Mouse (Mus musculus) cerebellum, postnatal 14 days (tissue): Measurements from ENCODE around the gene 4930469K13Rik.

ENCODE experiments used
- DNase-seq, 2 experiments: peaks; one replicate each; pipeline ENCODE4 v3.0.0; 2021; ENCODE audit warnings: mixed read lengths in 2 of 2

4930469K13Rik gene

GRCm38 (mm10) chr11:34034794-34035193 is 63.6 kb downstream of the 4930469K13Rik start:
- DNase-seq = no peak

GRCm38 (mm10) chr11:34034008-34034505 is 64.3 kb downstream of the 4930469K13Rik start:
- DNase-seq = no peak

DNA sequence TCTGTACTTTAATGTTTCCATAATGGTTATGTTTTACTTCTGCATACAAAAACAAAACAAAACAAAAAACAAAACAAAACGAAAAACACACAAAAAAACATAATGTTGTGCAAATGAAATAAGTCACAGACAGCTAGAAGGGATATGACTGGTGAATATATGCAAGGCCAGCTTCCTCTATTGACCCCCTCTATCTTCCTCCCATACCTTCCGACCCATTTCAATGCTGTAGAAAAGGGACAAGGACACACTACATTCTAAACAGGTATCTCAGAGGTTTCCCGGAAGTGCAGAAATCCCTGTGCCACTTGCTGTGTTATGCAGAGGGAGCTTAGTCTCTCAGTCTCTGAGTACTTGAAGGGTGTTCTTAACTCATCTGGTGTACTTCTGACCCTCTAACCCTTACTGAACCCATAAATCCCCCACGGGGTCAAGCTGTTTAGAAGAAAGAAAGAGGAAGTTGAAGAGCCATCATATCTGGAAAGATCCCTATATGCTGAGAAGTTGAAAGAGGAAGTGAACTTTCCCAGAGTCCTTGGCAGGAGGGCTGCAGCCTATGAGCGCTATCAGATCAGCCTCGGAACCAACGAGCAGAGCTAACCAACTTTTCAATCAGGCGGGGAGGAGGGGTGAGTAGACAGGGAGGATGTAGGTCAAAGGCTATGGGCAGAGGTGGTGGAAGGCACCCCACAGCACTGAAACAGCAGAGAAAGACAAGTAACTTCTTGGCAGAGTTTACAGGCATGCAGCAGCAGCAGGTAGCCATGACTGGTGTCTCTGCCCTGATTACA is 67.1 kb downstream of the 4930469K13Rik start:
- DNase-seq = no peak

GRCm38 (mm10) chr11:34029658-34030057 is 68.7 kb downstream of the 4930469K13Rik start:
- no peak for DNase-seq

DNA sequence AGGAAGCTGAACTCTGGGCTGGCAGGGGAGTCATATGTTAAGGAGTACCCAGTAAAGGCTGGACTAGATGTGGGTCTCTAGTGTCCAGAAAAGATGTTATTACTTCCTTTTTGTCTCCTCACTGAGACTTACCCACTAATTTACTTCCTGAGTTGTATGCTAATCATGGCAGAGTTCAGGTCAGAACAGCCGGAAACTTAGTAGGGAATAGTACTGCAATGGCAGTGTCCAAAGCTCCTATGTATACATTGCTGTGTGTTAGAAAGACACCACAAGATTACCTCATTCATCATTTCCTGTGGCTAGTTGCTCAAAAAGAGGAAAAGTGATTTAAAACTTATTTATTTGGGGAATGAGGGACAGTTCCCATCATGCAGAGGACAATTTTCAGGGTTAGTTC is 73.3 kb downstream of the 4930469K13Rik start:
- no peak for DNase-seq

- DNase-seq = no peak
These were observed 86.2 kb downstream of the 4930469K13Rik start for GRCm38 (mm10) chr11:34012007-34012652.

GRCm38 (mm10) chr11:34010859-34011172 is 87.5 kb downstream of the 4930469K13Rik start:
- no peak for DNase-seq

- DNase-seq = no peak
These were observed 88.1 kb downstream of the 4930469K13Rik start for GRCm38 (mm10) chr11:34010133-34010858.

GRCm38 (mm10) chr11:34009316-34010087 is 88.9 kb downstream of the 4930469K13Rik start:
- no peak for DNase-seq

- DNase-seq = peak; percentile 73 to 75
These were observed 89.7 kb downstream of the 4930469K13Rik start for GRCm38 (mm10) chr11:34008702-34009101.

GRCm38 (mm10) chr11:34008214-34008613 is 90.1 kb downstream of the 4930469K13Rik start:
- no peak for DNase-seq

- no peak for DNase-seq
These were observed 90.7 kb downstream of the 4930469K13Rik start for GRCm38 (mm10) chr11:34007616-34008015.

DNA sequence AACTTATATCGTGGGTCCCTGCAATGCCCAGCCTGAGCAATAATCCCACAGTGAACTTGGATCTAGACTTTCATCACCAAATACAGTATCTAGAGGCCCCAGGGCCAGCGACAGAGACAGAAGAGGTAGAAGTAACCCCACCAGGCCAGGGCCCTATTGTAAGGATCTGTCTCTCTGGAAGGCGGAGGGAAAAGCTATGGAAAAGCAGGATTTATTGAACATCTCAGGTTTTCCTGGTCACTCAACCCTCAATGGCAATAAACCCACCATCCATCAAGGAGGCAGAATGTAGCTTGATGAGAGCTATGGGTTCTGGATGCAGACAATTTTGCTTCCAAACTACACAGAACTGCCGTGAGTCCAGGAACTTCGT is 95.8 kb downstream of the 4930469K13Rik start:
- DNase-seq = no peak

- DNase-seq = peak; percentile 72 to 78
These were observed 96.3 kb downstream of the 4930469K13Rik start for GRCm38 (mm10) chr11:34001938-34002592.

GRCm38 (mm10) chr11:34000416-34000815 is 97.9 kb downstream of the 4930469K13Rik start:
- DNase-seq = no peak

DNA sequence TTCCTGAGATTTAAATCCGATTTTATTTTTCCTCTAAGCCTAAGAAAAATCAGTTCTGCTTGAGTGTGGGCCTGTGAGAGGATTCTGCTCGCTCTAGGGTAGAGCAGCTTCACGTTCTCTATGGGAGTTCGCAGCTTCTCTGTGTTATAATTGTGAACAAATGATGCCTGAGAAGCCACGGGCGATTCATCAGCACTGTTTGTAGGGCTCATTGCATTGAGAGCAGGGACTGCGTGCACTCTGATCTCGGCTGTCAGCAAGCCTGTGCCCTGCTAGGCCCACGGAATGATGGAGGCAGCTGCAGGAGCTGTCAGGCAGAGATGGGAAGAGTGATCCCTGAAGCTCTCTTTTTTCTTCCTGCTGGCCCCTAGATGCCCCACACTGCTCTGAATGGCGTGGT is 100.1 kb downstream of the 4930469K13Rik start:
- no peak for DNase-seq

DNA sequence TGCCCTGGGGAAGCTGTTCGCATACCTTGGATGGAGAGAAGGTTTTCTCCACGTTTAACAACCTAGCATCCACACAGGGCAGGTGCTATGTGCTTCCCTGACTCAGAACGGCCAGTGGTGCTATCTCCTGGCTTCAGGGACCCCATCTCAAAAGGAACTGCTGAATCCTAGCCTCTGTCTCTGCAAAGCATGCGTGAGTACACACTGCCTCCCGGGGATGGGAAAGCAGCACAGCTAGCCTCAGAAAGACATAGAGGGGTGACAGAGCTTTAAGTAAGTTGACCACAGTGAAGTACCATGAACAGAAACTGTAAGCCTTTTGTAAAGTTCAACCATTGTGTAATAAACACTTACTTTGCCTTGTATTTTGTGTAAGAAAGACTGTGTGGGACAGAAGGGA is 104.9 kb downstream of the 4930469K13Rik start:
- no peak for DNase-seq

- peak; percentile 78 to 82 for DNase-seq
These were observed 105.4 kb downstream of the 4930469K13Rik start, which contains the start of gene Kcnip1 for GRCm38 (mm10) chr11:33992938-33993337. TSS of gene Kcnip1 (minus strand) at chr11:33993152.

DNA sequence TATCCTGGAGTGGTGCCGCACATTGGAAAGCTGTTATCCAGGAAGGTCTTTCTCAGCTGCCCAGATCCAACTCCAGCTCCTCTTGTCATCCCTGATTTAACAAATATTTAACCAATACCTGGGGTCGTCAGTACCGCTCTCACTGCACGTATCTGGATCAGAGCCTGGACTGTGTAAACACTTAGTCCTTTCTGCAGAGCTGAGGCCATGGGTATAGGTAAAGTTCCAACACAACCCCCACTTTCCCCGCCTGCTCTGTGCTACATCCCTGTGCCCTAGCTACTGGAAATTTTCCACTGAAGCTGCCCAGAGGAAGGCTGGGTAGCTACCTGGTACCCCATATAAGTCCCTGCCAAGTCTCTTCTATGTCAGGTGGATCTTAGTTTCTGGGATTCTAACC is 108.4 kb downstream of the 4930469K13Rik start:
- no peak for DNase-seq

GRCm38 (mm10) chr11:33986525-33986924 is 111.8 kb downstream of the 4930469K13Rik start:
- DNase-seq = no peak

DNA sequence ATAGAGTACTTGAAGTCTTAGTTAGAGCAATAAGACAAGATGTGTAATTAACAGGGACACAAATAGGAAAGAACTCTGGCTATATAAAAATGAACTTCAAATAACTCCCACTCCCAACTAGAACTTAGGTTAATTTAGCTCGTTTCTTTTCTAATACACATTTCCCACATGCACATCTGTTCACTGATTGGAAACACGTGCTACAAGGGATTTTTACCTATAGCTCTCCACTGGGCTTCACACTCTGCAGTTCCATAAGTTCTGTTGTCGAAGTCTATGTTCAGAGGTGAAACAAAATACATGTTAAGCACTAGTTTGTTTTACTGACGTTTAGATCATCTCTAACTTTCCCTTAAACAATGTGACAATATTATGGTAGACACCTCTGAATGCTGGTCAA is 118.2 kb downstream of the 4930469K13Rik start:
- no peak for DNase-seq

- peak; percentile 30 to 42 for DNase-seq
These were observed 123.2 kb downstream of the 4930469K13Rik start for GRCm38 (mm10) chr11:33975121-33975520.
